Mouse (Mus musculus): Measurements from ENCODE around the gene Lrrc18. TPM values are rescaled to one million over a fixed set of nuclear protein-coding genes. Genes with fewer than 3 reads are reported as not detected.

Gene Lrrc18
- polyA plus RNA-seq, 1 experiment, result 0.57 TPM

DNA sequence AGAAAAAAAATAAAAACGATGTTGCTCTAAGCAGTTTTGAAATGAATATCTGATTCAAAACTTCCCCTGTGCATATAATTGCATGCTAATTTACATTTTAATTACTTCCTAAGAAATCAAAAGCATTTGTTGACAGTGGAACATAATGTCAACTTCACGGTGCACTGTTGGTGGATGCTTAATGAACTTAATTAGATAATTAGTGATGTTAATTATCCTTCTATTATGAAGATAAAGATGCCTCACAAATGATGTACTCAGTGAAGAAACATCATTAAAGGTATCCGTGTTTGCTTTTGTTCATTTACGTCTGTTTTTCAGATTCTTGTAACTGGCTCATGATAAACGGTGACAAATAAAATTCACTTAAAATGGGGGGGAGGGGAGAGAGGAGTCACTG, 71.8 kb downstream of the Lrrc18 start:
- TF ChIP-seq CTCF (IDR thresholded peaks at IDR 0.05; ENCODE audit: borderline replicate concordance, control insufficient read depth, extremely low read depth, insufficient read depth, low read length, poor library complexity), result no peak
- TF ChIP-seq POLR2A (IDR thresholded peaks at IDR 0.05; ENCODE audit: control insufficient read depth, extremely low read depth, insufficient read depth, low read length, poor library complexity), result no peak
- 97% methylated on average over 5 of the region's 5 CpGs for WGBS
- DNase-seq, result no peak
- H3K4me3 ChIP-seq (ENCODE audit: control insufficient read depth, insufficient read depth, low read length), result no peak overlapping the region
- no peak overlapping the region for H3K27ac ChIP-seq (ENCODE audit: control insufficient read depth, insufficient read depth, low read length)
- no peaks in the 10 kb centered on the region for H3K27me3 ChIP-seq (ENCODE audit: control insufficient read depth, insufficient read depth, low read length)
- H3K36me3 ChIP-seq (ENCODE audit: control insufficient read depth, insufficient read depth, low read length), result no peaks in the 10 kb centered on the region
- no peaks in the 10 kb centered on the region for H3K4me1 ChIP-seq (replicated peaks; ENCODE audit: control insufficient read depth, insufficient read depth, low read length)

Other genes with a start within 250 kb of the Lrrc18 start
- gene Tmem273, start 205.4 kb upstream of the Lrrc18 start, polyA plus RNA-seq (2012; rRNA removed), result 1.4 and 1.6 TPM in 2 replicates
- not detected in 2 replicates for gene Fam170b, start 157.4 kb upstream of the Lrrc18 start, polyA plus RNA-seq (2012; rRNA removed)
- gene Vstm4, start 134.6 kb upstream of the Lrrc18 start, polyA plus RNA-seq (2012; rRNA removed), result 1.2 and 1.8 TPM in 2 replicates
- gene Wdfy4, start 194.1 kb downstream of the Lrrc18 start, polyA plus RNA-seq (2012; rRNA removed), result 19.4 and 20.0 TPM in 2 replicates
- gene Arhgap22, start 222.6 kb downstream of the Lrrc18 start, polyA plus RNA-seq (2012; rRNA removed), result 12.8 and 16.2 TPM in 2 replicates